Mouse (Mus musculus): ENCODE data around the gene Shisal1.

DNA sequence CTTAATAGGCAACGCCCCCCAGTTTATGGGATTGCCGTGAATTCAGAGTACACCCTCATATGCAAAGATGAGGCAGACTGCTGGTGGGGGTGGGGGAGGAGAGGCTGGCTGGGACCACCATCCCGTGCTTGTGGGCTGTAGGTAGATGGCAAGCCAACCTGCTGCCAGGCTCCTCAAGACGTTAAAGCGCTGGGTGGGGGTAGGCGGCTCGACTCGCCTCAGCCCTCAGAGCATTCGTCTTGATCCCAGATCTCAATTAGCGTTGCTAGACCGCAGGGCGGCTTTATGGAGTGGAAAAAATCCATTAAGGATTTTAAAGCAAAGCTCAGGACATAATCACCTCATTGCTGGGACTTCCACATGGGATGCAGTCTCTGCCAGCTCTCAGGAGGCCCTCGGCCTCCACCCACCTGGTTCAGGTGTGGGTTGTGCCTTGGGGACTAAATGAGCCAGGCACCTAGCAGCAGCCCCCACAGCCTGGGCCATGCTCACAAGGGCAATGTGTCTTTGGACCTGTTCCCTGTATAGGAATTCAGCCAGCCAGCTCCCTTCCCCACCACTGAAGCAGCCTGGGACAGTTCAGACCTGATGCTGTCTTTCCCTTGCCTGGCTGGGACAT lies 34.5 kb upstream of the Shisal1 start:
- TF ChIP-seq IRF4 (IDR thresholded peaks at IDR 0.05; ENCODE audit: low read depth, low read length): no peak
- no peak for TF ChIP-seq EP300 (IDR thresholded peaks at IDR 0.05; ENCODE audit: low read length)
- no peak for TF ChIP-seq USF1 (IDR thresholded peaks at IDR 0.05; ENCODE audit: low read depth, low read length)
